Mouse (Mus musculus): Measurements from ENCODE around the gene Ctnna2. TPM values are rescaled to one million over a fixed set of nuclear protein-coding genes. Genes with fewer than 3 reads are reported as not detected.

Gene Ctnna2
- total RNA-seq, 4 experiments from 2014 or later: 80.6 to 88.0 (median 82.3) TPM

DNA sequence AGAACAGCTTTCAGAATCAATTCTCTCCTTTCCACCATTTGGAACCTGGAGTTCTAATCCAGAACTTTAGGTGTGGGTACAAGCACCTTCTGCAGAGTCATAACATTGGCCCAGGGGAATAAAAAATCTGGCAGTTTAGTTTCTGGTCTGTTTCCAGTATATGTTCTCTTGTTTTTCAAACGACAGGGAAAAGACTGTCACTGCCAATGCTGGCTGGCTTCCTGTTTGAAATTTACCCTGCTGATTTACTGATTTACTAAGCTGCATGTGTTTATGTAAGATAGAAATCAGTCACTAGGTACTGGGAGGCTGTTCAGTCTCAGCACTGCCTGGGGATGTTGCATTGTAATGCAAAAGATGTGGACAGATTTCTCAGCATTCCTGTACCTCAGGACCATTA, 375.6 kb downstream of the Ctnna2 start:
- peak in 1 of 2 experiments; percentile 19 for DNase-seq (ENCODE audit: low spot score in 2 of 2)

DNA sequence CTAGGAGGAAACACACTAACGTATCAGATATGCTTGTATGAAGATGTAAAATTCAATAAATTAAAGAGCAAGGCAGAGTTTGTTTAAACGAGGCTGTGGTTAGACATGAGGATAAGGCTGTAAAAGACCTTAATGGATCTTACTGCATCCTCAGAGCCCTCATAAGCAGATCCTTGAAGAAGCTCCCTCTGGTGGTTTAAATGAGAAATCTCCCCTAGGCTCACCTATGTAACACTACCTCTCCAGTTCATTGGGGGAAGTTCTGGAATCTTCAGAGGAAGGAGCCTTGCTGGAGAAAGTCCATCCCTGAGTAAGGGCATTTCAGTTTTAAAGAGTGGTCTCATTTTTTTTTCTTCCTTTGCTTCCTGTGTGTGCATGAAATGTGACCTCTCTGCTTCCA, 380.3 kb downstream of the Ctnna2 start:
- DNase-seq (ENCODE audit: low spot score in 2 of 2): no peak

DNA sequence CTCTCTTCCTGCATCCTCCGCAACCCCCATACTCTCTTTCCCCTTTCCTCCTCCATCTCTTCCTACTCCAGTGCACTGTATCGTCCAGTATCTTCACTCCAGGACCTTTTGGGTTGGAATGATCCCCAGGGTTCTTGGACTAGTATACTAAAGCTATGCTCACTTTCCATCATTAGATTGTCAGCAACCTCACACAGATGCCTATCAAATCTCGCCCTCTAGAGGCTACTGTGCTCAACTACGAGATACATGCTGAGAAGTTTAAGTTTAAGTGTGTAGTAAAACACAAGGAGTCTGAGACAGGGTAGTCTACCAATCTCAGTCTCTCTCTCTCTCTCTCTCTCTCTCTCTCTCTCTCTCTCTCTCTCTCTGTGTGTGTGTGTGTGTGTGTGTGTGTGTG, 396.9 kb downstream of the Ctnna2 start:
- DNase-seq (ENCODE audit: low spot score in 2 of 2): no peak

DNA sequence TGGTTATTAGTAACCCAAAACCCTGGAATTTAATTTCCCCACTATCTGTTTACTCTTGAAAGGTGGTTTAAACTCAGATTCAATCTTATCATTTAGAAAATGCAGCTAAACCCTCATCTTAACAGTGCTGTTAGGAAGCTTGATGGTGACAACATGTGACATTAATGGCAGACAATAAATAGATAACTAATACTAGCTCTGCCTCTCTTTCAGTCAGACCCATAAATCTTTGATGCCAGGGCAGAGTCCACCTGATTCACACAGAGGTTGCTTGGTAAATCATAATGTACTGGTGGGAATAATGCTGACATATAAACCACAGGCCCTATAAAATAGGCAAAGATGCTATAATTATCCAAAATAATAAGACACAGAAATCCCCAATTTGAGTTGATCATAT, 398.6 kb downstream of the Ctnna2 start:
- DNase-seq (ENCODE audit: low spot score in 2 of 2): no peak

DNA sequence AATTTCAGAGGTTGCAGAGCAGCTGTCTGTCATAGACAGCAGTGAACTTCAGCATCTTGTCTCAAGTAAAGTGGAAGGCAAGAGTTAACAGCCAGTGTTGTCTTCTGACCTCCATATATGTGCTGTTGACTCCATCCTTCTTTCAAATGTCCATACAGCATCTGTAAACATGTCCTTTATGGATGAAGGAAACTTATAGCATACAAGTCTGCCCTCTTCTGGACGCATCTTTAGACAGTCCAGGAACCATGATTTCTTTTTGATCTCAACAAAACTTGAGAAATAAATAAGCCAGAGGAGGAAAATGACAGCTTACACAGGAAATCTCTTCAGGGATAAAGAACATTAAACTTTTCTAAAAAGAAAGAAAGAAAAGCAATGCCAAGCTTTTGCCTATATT, 400.9 kb downstream of the Ctnna2 start:
- no peak for DNase-seq (ENCODE audit: low spot score in 2 of 2)

DNA sequence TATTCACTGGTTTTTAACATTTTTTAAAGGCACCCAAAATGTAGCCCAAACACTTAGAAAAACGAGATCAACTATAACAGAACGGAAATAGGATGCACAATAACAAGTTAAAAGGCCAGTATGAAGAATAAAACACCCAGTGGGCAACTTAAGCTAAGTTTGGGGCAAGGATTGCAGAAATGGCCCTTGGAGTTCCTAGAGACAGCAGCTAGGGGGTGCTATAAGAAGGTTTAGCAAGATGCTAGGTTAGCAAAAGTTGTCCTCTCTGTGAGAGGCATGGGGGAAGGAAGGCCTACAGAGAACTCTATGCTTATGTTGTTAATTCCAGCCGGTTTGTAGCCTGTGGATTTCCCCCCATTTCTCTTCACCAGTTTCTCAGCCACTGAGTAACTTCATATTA, 401.9 kb downstream of the Ctnna2 start:
- DNase-seq (ENCODE audit: low spot score in 2 of 2): no peak

DNA sequence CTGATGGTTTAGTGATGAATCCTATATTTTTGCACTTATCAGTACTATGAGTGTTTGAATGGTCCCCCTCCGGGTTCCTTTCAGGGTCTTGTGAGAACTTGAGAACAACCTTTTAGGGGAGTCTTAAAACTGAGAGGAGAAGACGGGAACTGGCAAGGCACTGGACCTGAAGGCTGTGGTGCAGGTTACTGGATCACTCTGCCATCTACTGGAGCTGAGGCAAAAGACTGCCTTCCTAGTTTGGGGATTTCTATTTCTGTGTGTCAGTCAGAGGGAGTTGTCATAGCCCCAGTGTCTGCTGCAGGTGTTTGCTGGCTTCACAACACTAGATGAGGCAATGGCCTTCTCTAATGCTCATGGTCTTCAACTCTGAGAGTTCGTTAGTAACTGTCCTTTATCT, 406.9 kb downstream of the Ctnna2 start:
- peak; percentile 31 to 49 for DNase-seq (ENCODE audit: low spot score in 2 of 2)

DNA sequence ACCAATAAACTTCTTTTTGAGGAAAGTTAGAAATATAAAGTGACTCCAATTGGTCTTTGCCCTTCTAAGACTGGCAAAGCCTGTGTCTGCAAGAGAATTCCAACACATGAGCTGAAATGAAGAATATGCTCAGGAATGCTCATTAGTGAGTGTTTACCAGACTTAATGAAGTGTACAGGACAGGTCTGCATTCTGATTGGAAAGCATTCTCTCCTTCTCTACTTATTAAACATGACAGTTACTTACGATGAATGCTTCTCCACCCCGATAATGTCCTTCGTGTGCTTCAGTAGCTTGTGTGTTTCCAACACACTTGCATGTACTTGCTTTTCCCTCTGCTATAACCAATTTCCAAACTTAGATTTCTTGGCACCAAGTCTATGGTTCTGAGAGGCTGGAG, 409.6 kb downstream of the Ctnna2 start:
- DNase-seq (ENCODE audit: low spot score in 2 of 2): no peak

DNA sequence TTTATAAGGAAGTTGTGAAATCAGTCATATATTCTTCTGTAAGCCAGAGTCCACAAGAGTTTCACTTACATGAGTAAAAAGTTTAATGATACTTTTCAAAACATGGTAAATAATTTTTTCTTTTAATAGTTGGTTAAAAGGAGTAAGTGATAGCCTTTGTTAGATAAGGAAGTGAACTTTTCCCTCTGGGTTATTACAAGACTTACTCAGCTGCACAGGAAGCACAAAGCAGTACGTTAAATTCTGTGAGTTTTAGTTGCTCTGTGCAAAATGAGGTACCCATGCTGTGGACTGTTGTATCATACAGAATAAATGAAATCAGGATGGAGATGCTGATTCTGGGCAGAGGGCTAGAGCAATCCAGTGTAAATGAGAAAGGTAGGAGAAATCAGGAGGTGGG, 423.3 kb downstream of the Ctnna2 start:
- no peak for DNase-seq (ENCODE audit: low spot score in 2 of 2)

DNA sequence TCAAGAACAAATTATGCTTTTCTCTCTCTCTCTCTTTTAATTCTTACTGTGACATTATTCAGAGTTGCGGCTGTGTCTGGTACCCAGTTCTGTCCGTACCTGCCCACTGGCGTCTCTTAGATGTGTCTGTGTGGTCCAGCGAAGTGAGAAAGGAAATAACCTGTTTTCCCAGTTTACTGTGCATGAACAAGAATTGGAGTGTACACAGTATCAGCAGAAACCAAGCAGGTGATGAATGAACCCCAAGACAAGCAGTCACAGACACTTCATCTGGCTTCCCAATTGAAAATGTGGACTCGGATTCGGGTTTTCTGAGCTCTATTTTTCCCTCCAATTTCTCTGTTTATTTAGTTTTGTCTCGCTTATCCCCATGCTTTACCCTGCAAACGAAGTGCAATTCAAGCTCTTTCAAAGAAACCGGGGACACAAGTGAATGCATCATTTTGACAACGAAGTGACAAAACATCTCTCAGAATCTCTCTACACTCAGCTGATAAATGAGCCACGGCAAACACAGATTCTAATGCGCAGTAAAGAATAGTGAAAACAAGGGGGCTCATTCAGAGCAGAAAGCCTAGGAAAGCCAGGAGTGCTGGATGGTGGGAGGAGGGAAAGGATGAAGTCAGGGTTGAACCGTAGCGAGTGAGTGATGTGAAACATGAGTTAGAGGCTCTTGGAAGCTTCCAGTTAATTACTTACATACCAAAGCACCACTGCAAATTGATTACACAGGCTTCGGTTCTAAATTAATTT, 442.3 kb downstream of the Ctnna2 start:
- DNase-seq (ENCODE audit: low spot score in 2 of 2): no peak

DNA sequence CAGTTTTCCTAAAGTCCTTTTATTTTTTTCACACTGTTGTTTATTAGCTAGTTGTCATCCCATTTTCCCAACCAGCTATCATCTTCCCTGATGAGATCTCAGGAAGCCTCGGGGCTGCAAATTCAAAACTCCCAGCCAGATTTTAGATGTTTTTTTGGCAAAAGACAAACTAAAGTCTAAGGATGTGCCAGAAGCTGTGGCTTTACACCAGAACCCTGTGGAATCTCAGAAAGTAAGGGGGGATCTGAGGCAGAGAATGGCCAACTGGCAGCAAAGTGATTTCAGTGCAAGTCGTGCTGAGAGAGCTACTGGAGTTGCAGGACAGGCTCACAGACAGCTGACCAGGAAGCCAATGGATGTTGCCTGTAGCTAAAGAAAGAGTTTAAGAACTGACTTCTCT, 451.9 kb downstream of the Ctnna2 start:
- no peak for DNase-seq (ENCODE audit: low spot score in 2 of 2)

DNA sequence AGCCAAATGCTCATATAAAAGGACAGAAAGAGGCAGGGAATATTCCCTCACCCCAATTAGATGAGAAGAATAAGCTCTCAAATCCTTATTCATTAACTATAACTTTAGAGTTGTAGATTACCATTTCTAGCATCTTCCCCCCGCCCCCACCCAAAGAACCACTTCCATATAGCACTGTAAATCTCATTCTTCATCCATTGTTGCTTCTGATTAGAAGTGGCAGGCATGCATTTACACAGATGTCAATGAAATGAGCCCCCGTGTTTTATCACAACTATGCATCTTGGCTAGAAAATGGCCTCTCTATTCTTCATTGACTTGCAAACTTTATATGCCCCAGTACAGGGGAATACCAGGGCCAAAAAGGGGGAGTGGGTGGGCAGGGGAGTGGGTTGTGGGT, 457.7 kb downstream of the Ctnna2 start:
- DNase-seq (ENCODE audit: low spot score in 2 of 2): no peak

DNA sequence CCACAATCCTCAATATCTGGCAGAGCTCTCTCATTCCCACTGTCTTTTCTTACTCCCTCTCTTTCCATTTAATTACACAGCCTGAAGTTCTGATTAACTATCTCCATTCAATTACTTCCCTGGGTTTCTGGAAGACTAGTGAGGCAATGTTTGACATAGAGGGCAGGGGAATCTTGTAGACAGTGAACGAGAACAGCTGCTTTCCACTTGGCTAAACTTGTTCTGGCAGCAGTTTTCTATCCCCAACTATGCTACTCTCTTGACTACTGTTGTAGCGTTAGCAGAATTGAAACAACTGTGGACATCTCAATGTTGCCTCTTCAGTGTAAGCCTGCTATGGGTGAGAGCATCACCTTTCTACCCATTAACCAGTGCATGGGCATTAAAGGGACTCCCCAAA, 463.0 kb downstream of the Ctnna2 start:
- DNase-seq (ENCODE audit: low spot score in 2 of 2): no peak

DNA sequence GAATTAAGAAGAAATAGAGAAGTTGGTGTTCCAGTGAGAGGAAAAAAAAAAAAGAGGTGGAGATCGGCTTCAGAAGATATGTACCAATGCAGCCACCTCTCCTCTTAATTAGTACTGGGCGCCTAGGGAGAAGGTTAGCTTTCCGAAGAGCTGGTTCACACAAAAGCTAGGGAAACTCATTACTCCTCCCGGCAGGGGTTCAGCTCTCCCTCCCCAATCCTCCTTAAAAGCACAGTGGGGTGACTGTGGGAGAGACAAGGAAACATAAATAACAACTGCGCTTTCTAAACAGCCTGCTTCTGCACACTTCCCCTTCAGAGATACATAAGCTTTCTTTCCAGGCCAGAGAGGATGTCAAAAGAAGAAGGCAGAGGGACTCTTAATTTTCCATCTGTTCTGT, 467.7 kb downstream of the Ctnna2 start:
- DNase-seq (ENCODE audit: low spot score in 2 of 2): no peak

DNA sequence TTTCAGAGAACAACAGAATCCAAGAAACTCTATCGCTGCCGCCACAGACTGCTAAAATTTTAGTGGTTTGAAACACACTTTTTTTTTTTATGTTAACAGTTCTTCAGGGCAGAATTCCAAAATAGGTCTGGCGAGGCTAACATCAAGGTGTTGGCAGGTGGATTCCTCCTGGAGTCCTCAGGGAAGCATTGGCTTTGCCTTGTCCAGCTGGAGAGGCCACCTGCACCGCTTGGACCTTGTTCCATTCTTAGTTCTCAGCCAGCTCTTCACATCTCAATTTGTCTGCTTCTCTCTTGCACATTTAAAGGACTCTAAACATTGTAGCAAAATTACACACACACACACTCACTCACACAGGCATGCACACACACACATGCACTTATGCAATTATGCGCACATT, 487.8 kb downstream of the Ctnna2 start:
- no peak for DNase-seq (ENCODE audit: low spot score in 2 of 2)

DNA sequence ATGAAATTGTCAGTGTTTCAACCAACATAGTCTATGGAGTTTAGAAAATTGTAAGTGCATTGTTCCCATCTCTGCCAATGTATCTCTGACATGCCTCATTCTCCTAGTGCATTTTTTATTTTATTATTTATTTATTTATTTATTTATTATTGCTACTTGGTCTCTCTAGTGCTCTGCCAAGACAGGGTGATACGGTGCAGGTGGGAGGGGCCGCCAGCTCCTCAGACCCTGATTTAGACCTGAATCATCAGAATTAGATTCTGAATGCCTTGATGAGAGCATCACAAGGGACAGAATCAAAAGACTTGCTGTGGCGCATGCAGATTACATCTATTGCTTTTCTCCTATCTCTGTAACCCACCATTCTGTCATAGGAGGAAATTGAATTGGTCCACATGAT, 492.8 kb downstream of the Ctnna2 start:
- no peak for DNase-seq (ENCODE audit: low spot score in 2 of 2)

DNA sequence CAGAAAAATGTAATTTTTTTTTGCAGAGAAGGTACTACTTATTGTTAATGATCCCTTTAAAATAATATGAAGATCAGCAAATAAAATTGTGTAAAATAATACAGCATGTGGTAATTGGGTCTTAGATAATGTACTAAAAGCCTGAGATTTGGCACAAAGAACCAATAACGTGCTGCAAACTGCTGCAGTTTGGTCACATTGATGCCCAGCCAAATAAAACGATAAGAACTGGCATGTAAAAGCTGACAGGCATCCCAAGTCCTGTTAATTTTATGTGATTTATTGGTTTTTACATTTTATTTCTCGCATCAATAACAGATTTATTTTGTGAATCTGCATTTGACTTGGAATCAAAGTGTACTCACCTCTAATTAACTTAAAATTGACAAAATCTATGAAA, 497.4 kb downstream of the Ctnna2 start:
- no peak for DNase-seq (ENCODE audit: low spot score in 2 of 2)

DNA sequence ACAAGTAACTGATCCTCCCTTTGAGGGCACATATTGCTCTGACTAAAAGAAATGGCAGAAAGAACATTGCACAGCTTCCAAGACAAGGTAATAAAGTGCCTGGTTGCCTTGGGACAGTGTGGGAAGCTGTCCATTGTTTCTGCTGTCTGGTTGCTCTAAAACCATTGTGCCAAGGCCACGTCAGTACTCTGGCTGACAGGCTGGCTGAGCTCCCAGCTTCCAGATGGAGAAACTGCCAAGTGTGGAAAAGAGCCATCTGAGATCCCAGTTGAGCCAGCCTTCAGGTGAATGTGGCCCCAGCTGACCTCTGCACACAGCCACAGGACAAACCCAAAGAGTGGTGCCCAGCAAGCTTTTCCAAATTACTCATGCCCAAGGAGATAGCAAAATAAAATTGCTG, 504.1 kb downstream of the Ctnna2 start:
- DNase-seq (ENCODE audit: low spot score in 2 of 2): peak; percentile 56 to 58

DNA sequence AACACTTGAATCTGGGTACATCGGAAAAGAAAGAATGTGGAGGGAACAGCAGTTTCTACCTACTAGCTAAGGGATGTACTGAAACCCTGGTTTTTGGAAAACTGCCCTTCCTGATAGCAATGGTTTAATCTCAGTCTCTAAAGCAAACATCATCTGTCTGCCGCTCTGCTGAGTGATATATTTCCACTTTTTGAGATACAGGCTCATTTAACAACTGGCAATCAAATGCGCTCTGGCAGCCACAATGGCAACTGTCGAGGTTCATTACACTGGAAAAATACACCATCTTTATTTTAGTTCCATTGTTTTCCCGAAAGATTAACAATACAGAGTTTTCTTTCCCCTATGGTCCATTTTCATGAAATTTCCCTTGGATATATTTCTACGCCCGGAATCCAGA, 506.2 kb downstream of the Ctnna2 start:
- no peak for DNase-seq (ENCODE audit: low spot score in 2 of 2)

DNA sequence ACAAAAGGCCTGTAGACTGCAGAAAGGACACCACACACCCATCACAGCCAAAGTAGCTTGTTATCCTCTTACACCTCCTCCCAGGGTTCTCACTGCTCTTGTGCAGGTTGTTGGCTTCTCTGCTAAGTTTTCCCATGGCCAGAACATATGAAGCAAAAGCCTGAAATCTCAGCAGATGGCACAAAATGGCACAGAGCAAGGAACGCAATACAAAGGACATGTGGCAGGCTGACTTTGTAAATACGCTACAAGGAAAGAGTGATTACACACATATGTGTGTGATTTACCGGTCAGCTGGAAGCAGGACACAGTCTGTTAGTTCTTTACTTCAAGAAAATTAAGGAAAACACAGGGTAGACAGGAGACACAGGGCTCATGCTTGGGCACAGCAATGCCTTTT, 511.4 kb downstream of the Ctnna2 start:
- peak in 1 of 2 experiments; percentile 23 for DNase-seq (ENCODE audit: low spot score in 2 of 2)

DNA sequence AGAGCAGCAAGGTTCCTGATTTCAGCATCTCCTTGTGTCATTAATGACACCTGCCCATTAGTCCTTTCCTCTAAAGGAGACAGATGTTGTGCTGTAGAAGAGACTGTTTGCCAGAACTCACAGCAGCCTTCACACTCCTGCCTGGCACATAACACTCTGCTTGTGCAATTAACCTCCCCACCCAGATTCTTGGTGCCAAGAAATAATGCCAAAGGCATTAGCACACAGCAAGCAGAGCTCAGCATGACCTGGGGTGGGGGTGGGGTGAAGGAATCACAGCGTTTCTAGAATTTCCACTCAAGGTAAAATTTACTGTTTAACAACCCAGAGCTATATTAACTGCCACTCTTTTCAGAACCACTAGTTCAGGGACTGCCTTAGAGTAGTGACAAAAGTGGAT, 516.8 kb downstream of the Ctnna2 start:
- DNase-seq (ENCODE audit: low spot score in 2 of 2): no peak

DNA sequence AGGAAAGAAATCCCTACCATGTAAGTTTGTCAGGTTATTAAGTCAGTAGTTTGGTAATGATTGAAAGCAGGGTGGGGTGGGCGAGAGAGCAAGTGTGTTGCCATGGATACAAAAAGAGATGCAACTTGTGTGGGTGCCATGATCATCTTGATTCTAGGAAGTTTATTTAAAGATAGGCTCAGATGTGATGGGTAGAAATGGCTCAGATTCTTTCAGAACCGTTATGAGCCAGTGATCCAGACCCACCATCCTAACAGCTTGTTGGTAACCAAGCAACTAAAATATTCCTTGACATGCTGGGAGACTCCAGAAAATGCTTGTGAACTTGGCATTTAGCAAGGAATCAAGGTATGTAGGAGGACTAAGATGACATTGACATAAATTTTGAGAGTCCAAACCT, 521.6 kb downstream of the Ctnna2 start:
- DNase-seq (ENCODE audit: low spot score in 2 of 2): peak in 1 of 2 experiments; percentile 48

DNA sequence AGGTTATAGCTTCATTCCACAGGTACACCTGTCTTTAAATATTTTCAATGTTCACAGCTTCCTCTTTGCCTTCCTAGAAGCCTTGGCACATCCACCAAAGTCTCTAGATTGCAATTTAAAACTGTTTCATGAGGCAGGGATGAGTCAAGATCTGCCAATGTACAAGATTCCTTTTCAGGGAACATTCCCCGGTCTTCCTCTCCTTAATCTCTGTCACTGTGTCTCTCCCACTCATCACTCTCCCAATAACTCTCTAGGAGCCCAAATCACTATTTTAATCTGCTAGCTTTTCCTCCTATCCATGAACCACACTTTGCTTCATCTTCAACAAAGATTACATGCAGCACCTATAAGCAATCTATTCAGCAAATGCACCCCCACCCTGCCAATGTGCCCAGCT, 532.6 kb downstream of the Ctnna2 start:
- no peak for DNase-seq (ENCODE audit: low spot score in 2 of 2)

DNA sequence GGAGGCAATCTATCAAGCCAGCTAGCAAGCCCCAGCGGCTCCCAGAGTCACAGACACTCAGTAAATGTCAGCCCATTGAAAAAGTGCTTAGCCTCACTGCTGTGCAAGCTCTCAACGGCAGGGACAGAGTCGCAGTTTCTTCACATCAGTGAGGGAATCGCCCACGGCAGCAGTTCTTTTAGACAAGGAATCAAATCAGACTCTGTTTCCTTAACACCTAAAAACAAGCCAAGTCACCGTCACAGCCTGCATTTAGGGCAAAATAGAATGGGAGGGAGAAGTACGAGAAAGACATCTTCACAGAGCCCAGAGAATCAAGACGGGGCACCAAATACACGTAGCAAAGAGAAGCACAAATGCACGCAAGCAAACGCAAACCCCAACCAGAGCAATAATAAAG, 535.6 kb downstream of the Ctnna2 start:
- no peak for DNase-seq (ENCODE audit: low spot score in 2 of 2)

Data from layer of hippocampus, adult 8-10 months (tissue).